Mouse (Mus musculus): Measurements from ENCODE around the gene Vmn2r93.

The Vmn2r93 gene

GRCm38 (mm10) chr17:18297799-18298198, at the start of gene Vmn2r93:
Gene Vmn2r93, plus strand, starts transcription at chr17:18298099.
- DNase-seq: no peak

- DNase-seq: no peak
Observed at GRCm38 (mm10) chr17:18277656-18278055, 20.2 kb upstream of the Vmn2r93 start, which contains the start of gene Vmn2r94. Gene Vmn2r94, minus strand, starts transcription at chr17:18277756.

GRCm38 (mm10) chr17:18323031-18323430, 25.1 kb downstream of the Vmn2r93 start:
- no peak for DNase-seq

- no peak for DNase-seq
Observed at GRCm38 (mm10) chr17:18360007-18360406, 62.1 kb downstream of the Vmn2r93 start.

- no peak for DNase-seq
Observed at GRCm38 (mm10) chr17:18360602-18361001, 62.7 kb downstream of the Vmn2r93 start.

Measured in kidney, postnatal 36 days (tissue).